Mouse (Mus musculus): ENCODE results near the gene Rasgef1c. TPM values are rescaled to one million over a fixed set of nuclear protein-coding genes. Genes with fewer than 3 reads are reported as not detected.
A peak's percentile ranks its signal among the peaks of the same experiment; 100 is the strongest.

The Rasgef1c gene
- polyA plus RNA-seq, 1 experiment: 16.4 TPM

DNA sequence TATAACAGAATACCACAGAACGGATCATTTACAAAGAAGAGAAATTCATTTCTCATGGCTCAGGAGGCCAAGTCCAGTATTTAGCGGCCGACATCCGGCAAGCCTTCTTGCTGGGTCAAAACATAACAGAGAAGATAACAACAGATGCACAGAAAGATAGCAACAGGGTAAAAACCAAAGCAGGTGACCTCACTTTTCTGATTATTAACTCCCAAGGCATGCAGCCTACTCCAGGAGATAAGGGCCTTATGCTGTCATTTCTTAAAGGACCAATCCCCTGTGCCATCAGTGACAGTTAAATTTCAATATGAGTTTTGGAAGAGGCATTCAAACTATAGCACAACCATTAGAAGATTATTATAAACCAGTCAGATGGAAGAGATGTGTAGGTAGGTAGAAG is 101.2 kb downstream of the Rasgef1c start:
- TF ChIP-seq POLR2A (IDR thresholded peaks at IDR 0.05; ENCODE audit: borderline replicate concordance, extremely low read depth, insufficient read depth, insufficient read length, poor library complexity, severe bottlenecking) (no peak), CTCF (IDR thresholded peaks at IDR 0.05; ENCODE audit: borderline replicate concordance, extremely low read depth, insufficient read depth, insufficient read length) (no peak)
- no peak for DNase-seq (ENCODE audit: low read depth)

GRCm38 (mm10) chr11:50007776-50008175 is 106.1 kb downstream of the Rasgef1c start:
- TF ChIP-seq CTCF (IDR thresholded peaks at IDR 0.05; ENCODE audit: borderline replicate concordance, extremely low read depth, insufficient read depth, insufficient read length) (no peak), POLR2A (IDR thresholded peaks at IDR 0.05; ENCODE audit: borderline replicate concordance, extremely low read depth, insufficient read depth, insufficient read length, poor library complexity, severe bottlenecking) (no peak)
- no peak for DNase-seq (ENCODE audit: low read depth)

DNA sequence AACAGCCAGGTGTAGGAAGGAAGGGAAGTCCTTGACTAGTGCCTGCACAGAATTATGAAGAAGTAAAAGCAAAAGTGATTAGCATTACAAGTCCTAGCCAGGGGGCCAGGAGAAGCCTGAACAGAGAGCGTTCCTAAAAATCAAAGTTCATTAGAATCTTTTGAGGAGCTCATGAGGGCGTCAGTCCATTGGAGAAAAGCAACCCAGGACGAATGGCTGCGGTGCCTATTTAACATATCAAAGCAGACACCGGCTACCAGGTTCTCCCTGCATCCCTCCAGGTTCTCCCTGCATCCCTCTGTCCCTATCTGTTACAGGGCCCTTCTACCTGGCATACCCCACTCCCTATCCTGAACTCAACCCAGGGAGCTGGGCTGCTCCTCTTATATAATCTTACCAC is 106.6 kb downstream of the Rasgef1c start:
- TF ChIP-seq POLR2A (IDR thresholded peaks at IDR 0.05; ENCODE audit: borderline replicate concordance, extremely low read depth, insufficient read depth, insufficient read length, poor library complexity, severe bottlenecking) (no peak), CTCF (IDR thresholded peaks at IDR 0.05; ENCODE audit: borderline replicate concordance, extremely low read depth, insufficient read depth, insufficient read length) (no peak)
- DNase-seq (ENCODE audit: low read depth): no peak

- no peak for DNase-seq (ENCODE audit: low read depth)
- no peak for TF ChIP-seq CTCF (IDR thresholded peaks at IDR 0.05; ENCODE audit: borderline replicate concordance, extremely low read depth, insufficient read depth, insufficient read length)
- TF ChIP-seq POLR2A (IDR thresholded peaks at IDR 0.05; ENCODE audit: borderline replicate concordance, extremely low read depth, insufficient read depth, insufficient read length, poor library complexity, severe bottlenecking): no peak
Measured at GRCm38 (mm10) chr11:50013016-50013415, 111.4 kb downstream of the Rasgef1c start.

DNA sequence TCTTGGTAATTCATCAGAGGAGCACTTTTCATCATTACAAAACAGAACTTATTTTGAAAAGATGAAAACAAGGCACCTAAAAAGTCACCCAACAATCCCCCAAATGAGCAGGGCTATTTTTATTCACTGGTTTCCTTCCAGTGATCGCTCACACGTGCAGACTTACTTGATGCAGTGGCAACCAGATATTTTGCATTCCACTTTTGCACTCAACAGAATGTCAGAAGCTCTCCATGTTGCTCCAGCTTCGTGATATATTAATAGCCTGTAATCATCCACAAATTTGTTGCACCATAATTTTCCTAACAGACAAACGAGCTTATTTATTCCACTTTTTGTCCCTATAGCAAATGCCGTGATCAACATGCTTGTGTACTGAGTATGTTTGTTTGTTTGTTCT is 114.9 kb downstream of the Rasgef1c start:
- no peak for TF ChIP-seq CTCF (IDR thresholded peaks at IDR 0.05; ENCODE audit: borderline replicate concordance, extremely low read depth, insufficient read depth, insufficient read length)
- no peak for TF ChIP-seq POLR2A (IDR thresholded peaks at IDR 0.05; ENCODE audit: borderline replicate concordance, extremely low read depth, insufficient read depth, insufficient read length, poor library complexity, severe bottlenecking)
- DNase-seq (ENCODE audit: low read depth): peak; percentile 15

DNA sequence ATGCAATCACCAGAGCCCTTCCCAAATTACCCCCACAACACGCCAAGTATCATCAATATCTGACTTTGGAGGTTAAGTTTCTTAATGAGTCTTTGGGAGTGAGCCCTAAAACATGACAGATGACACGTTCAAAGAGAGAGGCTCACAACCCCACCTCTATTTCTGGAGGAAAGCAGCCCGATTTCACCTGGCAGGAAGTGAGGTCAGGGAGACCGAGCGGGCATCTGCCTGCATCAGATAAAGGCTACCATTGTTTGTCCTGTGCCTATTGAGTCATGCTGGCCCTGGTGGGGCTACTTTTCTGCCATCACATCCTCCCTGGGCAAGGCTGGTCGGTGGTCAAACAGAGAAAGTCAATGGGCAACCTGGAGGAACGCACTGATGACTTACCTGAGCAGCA is 115.9 kb downstream of the Rasgef1c start:
- TF ChIP-seq CTCF (IDR thresholded peaks at IDR 0.05; ENCODE audit: borderline replicate concordance, extremely low read depth, insufficient read depth, insufficient read length): no peak
- no peak for TF ChIP-seq POLR2A (IDR thresholded peaks at IDR 0.05; ENCODE audit: borderline replicate concordance, extremely low read depth, insufficient read depth, insufficient read length, poor library complexity, severe bottlenecking)
- DNase-seq (ENCODE audit: low read depth): no peak

GRCm38 (mm10) chr11:50018848-50019247 is 117.2 kb downstream of the Rasgef1c start:
- TF ChIP-seq CTCF (IDR thresholded peaks at IDR 0.05; ENCODE audit: borderline replicate concordance, extremely low read depth, insufficient read depth, insufficient read length) (no peak), POLR2A (IDR thresholded peaks at IDR 0.05; ENCODE audit: borderline replicate concordance, extremely low read depth, insufficient read depth, insufficient read length, poor library complexity, severe bottlenecking) (no peak)
- DNase-seq (ENCODE audit: low read depth): no peak

DNA sequence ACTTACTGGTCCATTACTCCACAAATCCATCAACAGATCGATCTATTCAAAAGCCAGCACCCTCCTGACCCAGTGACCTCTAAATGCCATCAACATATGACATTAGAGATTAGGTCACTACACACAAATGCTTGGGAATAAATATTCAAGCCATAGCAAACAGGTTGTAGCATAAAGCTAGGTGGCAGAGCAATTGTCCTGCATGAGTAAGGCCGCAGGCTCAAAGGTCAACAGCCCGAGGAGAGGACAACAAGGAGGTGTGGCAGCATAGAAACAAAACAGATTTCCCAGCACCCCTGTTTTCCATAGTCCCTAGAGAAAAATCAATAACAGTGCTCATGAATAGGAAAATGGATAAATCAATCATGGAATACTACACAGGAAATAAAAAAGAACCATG is 120.5 kb downstream of the Rasgef1c start:
- TF ChIP-seq CTCF (IDR thresholded peaks at IDR 0.05; ENCODE audit: borderline replicate concordance, extremely low read depth, insufficient read depth, insufficient read length) (no peak), POLR2A (IDR thresholded peaks at IDR 0.05; ENCODE audit: borderline replicate concordance, extremely low read depth, insufficient read depth, insufficient read length, poor library complexity, severe bottlenecking) (no peak)

DNA sequence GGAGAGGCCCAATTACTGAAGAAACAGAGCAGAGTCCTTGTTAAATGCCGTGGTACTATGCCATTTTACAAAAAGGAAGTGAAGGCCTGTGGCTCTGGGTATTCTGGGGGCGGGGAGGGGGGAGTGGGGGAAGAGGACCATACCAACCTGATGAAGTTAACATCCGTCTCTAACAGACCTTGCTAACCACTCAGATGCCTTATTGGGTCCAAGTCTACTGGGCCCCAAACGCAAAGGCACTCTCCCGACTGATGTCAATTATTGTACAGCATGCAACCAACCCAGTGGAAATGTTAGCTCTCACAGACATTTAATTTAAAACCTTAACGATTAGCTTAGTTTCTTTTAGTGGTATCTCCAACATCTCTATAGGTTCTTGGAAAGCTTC is 122.8 kb downstream of the Rasgef1c start:
- no peak for TF ChIP-seq POLR2A (IDR thresholded peaks at IDR 0.05; ENCODE audit: borderline replicate concordance, extremely low read depth, insufficient read depth, insufficient read length, poor library complexity, severe bottlenecking)
- no peak for TF ChIP-seq CTCF (IDR thresholded peaks at IDR 0.05; ENCODE audit: borderline replicate concordance, extremely low read depth, insufficient read depth, insufficient read length)
- DNase-seq (ENCODE audit: low read depth): no peak

More for the DNA sequence above, 120.5 kb downstream of the Rasgef1c start:
- DNase-seq (ENCODE audit: low read depth): no peak

- peak; percentile 68; the same call in 1 of the 2 replicates for TF ChIP-seq POLR2A (IDR thresholded peaks at IDR 0.05; ENCODE audit: borderline replicate concordance, extremely low read depth, insufficient read depth, insufficient read length, poor library complexity, severe bottlenecking)
- no peak for TF ChIP-seq CTCF (IDR thresholded peaks at IDR 0.05; ENCODE audit: borderline replicate concordance, extremely low read depth, insufficient read depth, insufficient read length)
- DNase-seq (ENCODE audit: low read depth): peak; percentile 97
Measured at GRCm38 (mm10) chr11:50024833-50025720, 123.4 kb downstream of the Rasgef1c start, which contains the start of gene Rnf130. Gene Rnf130 (plus strand): TSS chr11:50025346.

- TF ChIP-seq POLR2A (IDR thresholded peaks at IDR 0.05; ENCODE audit: borderline replicate concordance, extremely low read depth, insufficient read depth, insufficient read length, poor library complexity, severe bottlenecking) (no peak), CTCF (IDR thresholded peaks at IDR 0.05; ENCODE audit: borderline replicate concordance, extremely low read depth, insufficient read depth, insufficient read length) (no peak)
- peak; percentile 40 for DNase-seq (ENCODE audit: low read depth)
Measured at GRCm38 (mm10) chr11:50025721-50026520, 124.3 kb downstream of the Rasgef1c start.

Data from brain, embryonic 14.5 days (tissue).